Mouse (Mus musculus): ENCODE data around the gene Uvrag. TPM values are rescaled to one million over a fixed set of nuclear protein-coding genes. Genes with fewer than 3 reads are reported as not detected.

The Uvrag gene
- total and polyA plus RNA-seq, 2 experiments: 12.2 to 18.3 TPM

GRCm38 (mm10) chr7:99154648-99155151 is 13.8 kb upstream of the Uvrag start:
- Histone ChIP-seq H3K4me3 (ENCODE audit: insufficient read depth, low read depth, low read length) (no peak overlapping the region), H3K36me3 (ENCODE audit: control insufficient read depth, insufficient read depth, low read length) (peaks cover 29% of the 10 kb centered on the region), H3K27ac (replicated peaks; ENCODE audit: insufficient read depth, low read depth, low read length) (peak overlapping the region; percentile 14; the same call in 1 of the 2 replicates), H3K27me3 (ENCODE audit: control insufficient read depth, insufficient read depth, low read length) (no peaks in the 10 kb centered on the region), H3K9ac (ENCODE audit: low read depth, low read length) (no peak overlapping the region), H3K79me2 (ENCODE audit: control insufficient read depth, insufficient read depth, low read length) (no peaks in the 10 kb centered on the region), H3K4me1 (ENCODE audit: control insufficient read depth, insufficient read depth, low read length) (peaks cover 35% of the 10 kb centered on the region)
- no peak for DNase-seq (ENCODE audit: extremely low read depth, low read depth, low spot score)
- WGBS: 59% methylated on average over 8 of the region's 8 CpGs
- TF ChIP-seq POLR2A (IDR thresholded peaks at IDR 0.05; ENCODE audit: extremely low read depth, insufficient read depth, low read length) (no peak), CTCF (IDR thresholded peaks at IDR 0.05; ENCODE audit: low read depth, low read length) (no peak)

- no peak for DNase-seq (ENCODE audit: extremely low read depth, low read depth, low spot score)
- H3K27me3 ChIP-seq (ENCODE audit: control insufficient read depth, insufficient read depth, low read length): no peaks in the 10 kb centered on the region
- H3K36me3 ChIP-seq (ENCODE audit: control insufficient read depth, insufficient read depth, low read length): peaks cover 28% of the 10 kb centered on the region
- H3K4me3 ChIP-seq (ENCODE audit: insufficient read depth, low read depth, low read length): no peak overlapping the region
- TF ChIP-seq CTCF (IDR thresholded peaks at IDR 0.05; ENCODE audit: low read depth, low read length) (no peak), POLR2A (IDR thresholded peaks at IDR 0.05; ENCODE audit: extremely low read depth, insufficient read depth, low read length) (no peak)
- WGBS: 57% methylated on average over 11 of the region's 11 CpGs
- no peak overlapping the region for H3K9ac ChIP-seq (ENCODE audit: low read depth, low read length)
- H3K4me1 ChIP-seq (ENCODE audit: control insufficient read depth, insufficient read depth, low read length): peaks cover 28% of the 10 kb centered on the region
- H3K79me2 ChIP-seq (ENCODE audit: control insufficient read depth, insufficient read depth, low read length): no peaks in the 10 kb centered on the region
- peak overlapping the region; percentile 24 for H3K27ac ChIP-seq (replicated peaks; ENCODE audit: insufficient read depth, low read depth, low read length)
Measured at GRCm38 (mm10) chr7:99153686-99154202, 12.8 kb upstream of the Uvrag start.

- H3K4me3 ChIP-seq (ENCODE audit: insufficient read depth, low read depth, low read length): no peak overlapping the region
- H3K79me2 ChIP-seq (ENCODE audit: control insufficient read depth, insufficient read depth, low read length): no peaks in the 10 kb centered on the region
- 77% methylated on average over 8 of the region's 8 CpGs for WGBS
- no peaks in the 10 kb centered on the region for H3K27me3 ChIP-seq (ENCODE audit: control insufficient read depth, insufficient read depth, low read length)
- peaks cover 19% of the 10 kb centered on the region for H3K36me3 ChIP-seq (ENCODE audit: control insufficient read depth, insufficient read depth, low read length)
- TF ChIP-seq POLR2A (IDR thresholded peaks at IDR 0.05; ENCODE audit: extremely low read depth, insufficient read depth, low read length) (no peak), CTCF (IDR thresholded peaks at IDR 0.05; ENCODE audit: low read depth, low read length) (no peak)
- H3K27ac ChIP-seq (replicated peaks; ENCODE audit: insufficient read depth, low read depth, low read length): no peak overlapping the region
- no peak for DNase-seq (ENCODE audit: extremely low read depth, low read depth, low spot score)
- H3K4me1 ChIP-seq (ENCODE audit: control insufficient read depth, insufficient read depth, low read length): peaks cover 20% of the 10 kb centered on the region
- no peak overlapping the region for H3K9ac ChIP-seq (ENCODE audit: low read depth, low read length)
Measured at GRCm38 (mm10) chr7:99152756-99153155, 11.8 kb upstream of the Uvrag start.

GRCm38 (mm10) chr7:99151342-99151741 is 10.4 kb upstream of the Uvrag start:
- H3K79me2 ChIP-seq (ENCODE audit: control insufficient read depth, insufficient read depth, low read length): no peaks in the 10 kb centered on the region
- 0 out of 2 replicates have a peak overlapping the region, but pooled peaks have one; percentile 1 for H3K27ac ChIP-seq (replicated peaks; ENCODE audit: insufficient read depth, low read depth, low read length)
- H3K36me3 ChIP-seq (ENCODE audit: control insufficient read depth, insufficient read depth, low read length): peaks cover 12% of the 10 kb centered on the region
- H3K4me3 ChIP-seq (ENCODE audit: insufficient read depth, low read depth, low read length): no peak overlapping the region
- no peaks in the 10 kb centered on the region for H3K27me3 ChIP-seq (ENCODE audit: control insufficient read depth, insufficient read depth, low read length)
- H3K9ac ChIP-seq (ENCODE audit: low read depth, low read length): no peak overlapping the region
- peaks cover 8% of the 10 kb centered on the region for H3K4me1 ChIP-seq (ENCODE audit: control insufficient read depth, insufficient read depth, low read length)
- peak; percentile 100 for TF ChIP-seq CTCF (IDR thresholded peaks at IDR 0.05; ENCODE audit: low read depth, low read length)
- TF ChIP-seq POLR2A (IDR thresholded peaks at IDR 0.05; ENCODE audit: extremely low read depth, insufficient read depth, low read length): no peak
- 2% methylated on average over 7 of the region's 7 CpGs for WGBS
- peak; percentile 94 for DNase-seq (ENCODE audit: extremely low read depth, low read depth, low spot score)

GRCm38 (mm10) chr7:99149017-99149416 is 8.1 kb upstream of the Uvrag start:
- no peak overlapping the region for H3K27ac ChIP-seq (replicated peaks; ENCODE audit: insufficient read depth, low read depth, low read length)

GRCm38 (mm10) chr7:99147494-99147893 is 6.6 kb upstream of the Uvrag start:
- H3K4me1 ChIP-seq (ENCODE audit: control insufficient read depth, insufficient read depth, low read length): peaks cover 7% of the 10 kb centered on the region; the same call in 1 of the 2 replicates
- no peaks in the 10 kb centered on the region for H3K36me3 ChIP-seq (ENCODE audit: control insufficient read depth, insufficient read depth, low read length)
- TF ChIP-seq POLR2A (IDR thresholded peaks at IDR 0.05; ENCODE audit: extremely low read depth, insufficient read depth, low read length): no peak
- TF ChIP-seq CTCF (IDR thresholded peaks at IDR 0.05; ENCODE audit: low read depth, low read length): no peak
- 96% methylated on average over 7 of the region's 7 CpGs for WGBS
- no peaks in the 10 kb centered on the region for H3K79me2 ChIP-seq (ENCODE audit: control insufficient read depth, insufficient read depth, low read length)
- peak overlapping the region; percentile 18; the same call in 1 of the 2 replicates for H3K27ac ChIP-seq (replicated peaks; ENCODE audit: insufficient read depth, low read depth, low read length)
- no peaks in the 10 kb centered on the region for H3K27me3 ChIP-seq (ENCODE audit: control insufficient read depth, insufficient read depth, low read length)
- H3K9ac ChIP-seq (ENCODE audit: low read depth, low read length): no peak overlapping the region
- no peak for DNase-seq (ENCODE audit: extremely low read depth, low read depth, low spot score)
- no peak overlapping the region for H3K4me3 ChIP-seq (ENCODE audit: insufficient read depth, low read depth, low read length)

More at GRCm38 (mm10) chr7:99149017-99149416, 8.1 kb upstream of the Uvrag start:
- Histone ChIP-seq H3K4me3 (ENCODE audit: insufficient read depth, low read depth, low read length) (no peak overlapping the region), H3K79me2 (ENCODE audit: control insufficient read depth, insufficient read depth, low read length) (no peaks in the 10 kb centered on the region), H3K36me3 (ENCODE audit: control insufficient read depth, insufficient read depth, low read length) (peaks cover 7% of the 10 kb centered on the region), H3K9ac (ENCODE audit: low read depth, low read length) (no peak overlapping the region), H3K4me1 (ENCODE audit: control insufficient read depth, insufficient read depth, low read length) (peaks cover 7% of the 10 kb centered on the region; the same call in 1 of the 2 replicates), H3K27me3 (ENCODE audit: control insufficient read depth, insufficient read depth, low read length) (no peaks in the 10 kb centered on the region)
- WGBS: 70% methylated on average over 1 of the region's 1 CpGs
- DNase-seq (ENCODE audit: extremely low read depth, low read depth, low spot score): no peak
- TF ChIP-seq POLR2A (IDR thresholded peaks at IDR 0.05; ENCODE audit: extremely low read depth, insufficient read depth, low read length) (no peak), CTCF (IDR thresholded peaks at IDR 0.05; ENCODE audit: low read depth, low read length) (no peak)
